Mouse (Mus musculus) forebrain, embryonic 15.5 days (tissue): ENCODE data around the gene Fam90a1a. TPM values are rescaled to one million over a fixed set of nuclear protein-coding genes. Genes with fewer than 3 reads are reported as not detected.

Source experiments
- ATAC-seq: fragments of 200-750 bp; cut with Nextera tagmentation; replicated peaks from 2 replicates; pipeline ENCODE4 v1.8.0; 2017; ENCODE audit warnings: mild to moderate bottlenecking, moderate TSS enrichment, moderate library complexity
- H3K27ac ChIP-seq: fragments of 300-500 bp; sonication (generic); replicated peaks from 2 replicates; pipeline ENCODE4 v1.5.1; 2015; ENCODE audit warnings: mild to moderate bottlenecking, inconsistent platforms
- H3K27me3 ChIP-seq: fragments of 300-500 bp; sonication (generic); 2 replicates; pipeline ENCODE4 v1.6.1; 2015; ENCODE audit warnings: inconsistent platforms
- H3K36me3 ChIP-seq: fragments of 300-500 bp; sonication (generic); 2 replicates; pipeline ENCODE4 v1.6.1; 2015; ENCODE audit warnings: mild to moderate bottlenecking, inconsistent platforms
- H3K4me1 ChIP-seq: fragments of 300-500 bp; sonication (generic); 2 replicates; pipeline ENCODE4 v1.6.1; 2015; ENCODE audit warnings: inconsistent platforms
- H3K4me2 ChIP-seq: fragments of 300-500 bp; sonication (generic); replicated peaks from 2 replicates; pipeline ENCODE4 v1.6.1; 2015; ENCODE audit warnings: mild to moderate bottlenecking, inconsistent platforms
- H3K4me3 ChIP-seq: fragments of 300-500 bp; sonication (generic); 2 replicates; pipeline ENCODE4 v1.5.1; 2015; ENCODE audit warnings: mild to moderate bottlenecking, inconsistent platforms
- H3K9ac ChIP-seq: fragments of 300-500 bp; sonication (generic); replicated peaks from 2 replicates; pipeline ENCODE4 v1.6.1; 2015; ENCODE audit warnings: mild to moderate bottlenecking, inconsistent platforms
- H3K9me3 ChIP-seq: fragments of 300-500 bp; sonication (generic); 2 replicates; pipeline ENCODE4 v1.6.1; 2016; ENCODE audit warnings: inconsistent platforms
- WGBS: fragments of 180-500 bp; shearing (Covaris S2); methylation state at CpG from one replicate; pipeline ENCODE4 v1.1.7; 2015; ENCODE audit warnings: mixed read lengths; 5-methylcytosine and 5-hydroxymethylcytosine counted together
- polyA plus RNA-seq: library from polyadenylated mRNA; unstranded; fragments of >200 nt; fragmentation: Nextera tagmentation; extraction: Ambion mirVana; gene quantifications from 2 replicates; pipeline ENCODE4 v1.2.1, GENCODE M21; 2015

Fam90a1a gene
- polyA plus RNA-seq, 1 experiment from 2014 or later: not detected

DNA sequence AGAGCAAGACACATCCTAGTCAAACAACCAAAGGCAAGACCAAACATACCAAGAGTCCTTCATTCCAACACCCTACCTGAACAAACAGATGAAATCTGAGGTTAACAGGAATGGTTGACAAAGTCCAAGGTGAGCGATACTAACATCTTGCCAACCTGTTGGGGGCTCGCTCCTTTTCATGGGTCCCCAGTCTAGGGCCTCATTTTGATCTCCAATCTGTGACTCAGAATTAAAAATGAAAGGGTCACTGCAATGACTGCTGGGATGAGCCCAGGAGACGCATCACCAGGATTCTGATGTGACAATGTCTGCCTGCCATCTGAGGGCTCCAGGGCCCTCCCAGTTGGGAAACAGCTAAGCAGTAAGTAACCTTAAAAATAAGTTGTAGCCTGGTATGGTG is 11.0 kb downstream of the Fam90a1a start, which contains the start of gene Ccdc70:
Ccdc70 (plus strand) TSS at position 301 of the 400 bp plus-strand sequence.
- no peak within 1 kb of the TSS for H3K9ac ChIP-seq
- no peaks in the 10 kb centered on the region for H3K27me3 ChIP-seq
- no peaks in the 10 kb centered on the region for H3K9me3 ChIP-seq
- 99% methylated on average over 3 of the region's 3 CpGs for WGBS
- no peak within 1 kb of the TSS for H3K4me2 ChIP-seq
- H3K36me3 ChIP-seq: no peaks in the 10 kb centered on the region
- H3K4me3 ChIP-seq: no peak within 1 kb of the TSS
- no peak within 1 kb of the TSS for H3K27ac ChIP-seq
- no peaks in the 10 kb centered on the region for H3K4me1 ChIP-seq
- no peak for ATAC-seq

DNA sequence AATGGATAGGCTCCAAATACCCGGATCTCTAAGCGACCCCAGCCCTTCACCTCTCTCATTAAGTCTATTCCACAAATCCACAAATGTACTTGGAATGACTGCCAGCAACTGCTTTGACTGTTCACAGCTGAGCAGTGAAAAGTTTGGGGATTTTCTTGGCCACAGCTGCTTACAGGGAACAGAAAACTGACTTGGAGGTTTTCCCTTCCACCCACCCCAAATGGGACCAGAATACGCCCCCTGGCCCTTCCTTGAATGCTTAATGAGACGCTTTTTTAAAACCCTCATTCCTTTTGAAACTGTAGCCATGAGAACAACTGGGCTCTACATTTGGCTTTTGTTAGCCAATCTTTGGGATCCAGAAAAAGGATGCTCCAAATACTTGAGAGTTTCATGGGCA is 19.7 kb downstream of the Fam90a1a start:
- no peaks in the 10 kb centered on the region for H3K4me1 ChIP-seq
- no peak overlapping the region for H3K4me3 ChIP-seq
- no peaks in the 10 kb centered on the region for H3K36me3 ChIP-seq
- H3K9me3 ChIP-seq: no peaks in the 10 kb centered on the region
- ATAC-seq: no peak
- 43% methylated on average over 4 of the region's 4 CpGs for WGBS
- no peaks in the 10 kb centered on the region for H3K27me3 ChIP-seq
- H3K27ac ChIP-seq: no peak overlapping the region
- no peak overlapping the region for H3K9ac ChIP-seq
- H3K4me2 ChIP-seq: no peak overlapping the region

DNA sequence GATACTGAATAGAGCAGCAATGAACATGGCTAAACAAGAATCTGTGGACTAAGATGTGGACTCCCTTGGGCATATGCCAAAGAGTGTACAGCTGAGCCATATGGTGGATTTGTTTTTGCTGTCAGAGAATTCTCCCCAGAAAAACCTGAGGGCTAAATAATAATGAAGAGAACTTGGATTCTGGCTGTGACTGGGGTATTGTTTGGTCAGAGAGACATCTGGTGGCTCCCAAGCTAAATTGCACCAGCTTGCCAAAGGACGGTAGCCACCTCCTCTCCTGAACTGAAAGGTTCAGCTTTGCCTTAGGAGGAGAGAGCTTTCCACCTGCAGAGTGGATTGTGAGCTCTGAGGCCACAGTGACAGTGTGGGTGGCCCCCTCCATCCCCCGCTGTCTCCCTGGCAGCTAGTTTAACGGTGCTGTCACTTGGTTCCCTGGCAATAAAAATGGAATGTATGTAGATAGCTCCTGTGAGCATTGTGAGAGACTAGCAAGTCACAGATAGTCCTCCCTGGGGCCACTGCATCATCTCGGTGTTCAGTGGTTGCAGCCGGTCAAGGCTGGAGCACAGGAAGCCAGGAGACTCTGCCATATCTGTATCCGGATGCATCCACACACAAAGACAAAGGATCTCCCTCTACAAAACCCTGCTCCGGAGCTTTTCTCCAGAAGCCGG is 23.3 kb downstream of the Fam90a1a start:
- Histone ChIP-seq H3K4me2 (no peak overlapping the region), H3K4me1 (no peaks in the 10 kb centered on the region), H3K9me3 (no peaks in the 10 kb centered on the region), H3K27ac (no peak overlapping the region), H3K27me3 (no peaks in the 10 kb centered on the region), H3K4me3 (no peak overlapping the region), H3K36me3 (no peaks in the 10 kb centered on the region), H3K9ac (no peak overlapping the region)
- WGBS: 62% methylated on average over 8 of the region's 8 CpGs
- peak; percentile 78 for ATAC-seq

DNA sequence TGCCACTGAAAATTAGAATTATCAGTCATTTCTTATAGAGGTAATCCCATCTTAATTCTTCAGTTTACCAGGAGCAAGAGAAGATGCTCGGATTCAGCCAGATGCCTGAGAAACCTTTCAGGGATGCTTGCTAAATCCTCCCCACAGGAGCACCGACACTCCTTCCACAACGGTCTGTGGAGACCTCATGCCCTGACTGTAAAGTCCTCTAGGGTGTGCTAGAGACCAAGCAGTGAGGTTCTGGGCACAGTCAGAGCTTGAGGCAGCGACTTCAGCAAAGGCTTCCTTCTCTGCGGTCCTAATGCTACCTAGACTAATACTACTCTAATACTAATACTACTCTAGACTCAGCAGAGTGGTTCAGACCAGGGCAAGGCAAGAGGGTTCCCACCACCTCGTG is 33.7 kb downstream of the Fam90a1a start:
- WGBS: 17% methylated on average over 6 of the region's 6 CpGs

DNA sequence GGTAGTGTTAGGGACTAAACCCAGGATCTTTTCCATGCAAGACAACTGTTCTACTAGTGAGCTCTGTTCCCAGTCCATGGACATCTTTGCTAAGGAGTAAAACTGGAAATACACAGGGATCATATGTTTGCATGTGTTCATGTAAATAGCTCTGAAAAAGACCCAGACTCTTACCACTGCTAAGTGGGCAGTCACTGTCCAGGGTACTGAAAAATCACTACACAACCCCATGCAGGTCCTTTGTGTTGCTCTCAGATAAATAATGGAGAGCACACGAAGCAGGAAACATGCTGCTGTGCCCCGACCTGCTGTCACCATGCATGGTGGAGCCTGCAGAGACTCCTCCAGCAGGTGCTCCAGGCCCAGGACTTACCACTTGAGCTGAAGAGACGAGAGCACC is 36.7 kb downstream of the Fam90a1a start:
- H3K9ac ChIP-seq: no peak overlapping the region
- no peaks in the 10 kb centered on the region for H3K27me3 ChIP-seq
- no peaks in the 10 kb centered on the region for H3K4me1 ChIP-seq
- no peaks in the 10 kb centered on the region for H3K9me3 ChIP-seq
- WGBS: 45% methylated on average over 3 of the region's 3 CpGs
- no peaks in the 10 kb centered on the region for H3K36me3 ChIP-seq
- H3K4me3 ChIP-seq: no peak overlapping the region
- no peak overlapping the region for H3K27ac ChIP-seq
- no peak overlapping the region for H3K4me2 ChIP-seq
- no peak for ATAC-seq

More for the DNA sequence above, 33.7 kb downstream of the Fam90a1a start:
- H3K4me1 ChIP-seq: no peaks in the 10 kb centered on the region
- no peaks in the 10 kb centered on the region for H3K9me3 ChIP-seq
- H3K9ac ChIP-seq: no peak overlapping the region
- H3K36me3 ChIP-seq: no peaks in the 10 kb centered on the region
- peak; percentile 89 for ATAC-seq
- no peak overlapping the region for H3K4me2 ChIP-seq
- H3K27ac ChIP-seq: no peak overlapping the region
- no peaks in the 10 kb centered on the region for H3K27me3 ChIP-seq
- no peak overlapping the region for H3K4me3 ChIP-seq

DNA sequence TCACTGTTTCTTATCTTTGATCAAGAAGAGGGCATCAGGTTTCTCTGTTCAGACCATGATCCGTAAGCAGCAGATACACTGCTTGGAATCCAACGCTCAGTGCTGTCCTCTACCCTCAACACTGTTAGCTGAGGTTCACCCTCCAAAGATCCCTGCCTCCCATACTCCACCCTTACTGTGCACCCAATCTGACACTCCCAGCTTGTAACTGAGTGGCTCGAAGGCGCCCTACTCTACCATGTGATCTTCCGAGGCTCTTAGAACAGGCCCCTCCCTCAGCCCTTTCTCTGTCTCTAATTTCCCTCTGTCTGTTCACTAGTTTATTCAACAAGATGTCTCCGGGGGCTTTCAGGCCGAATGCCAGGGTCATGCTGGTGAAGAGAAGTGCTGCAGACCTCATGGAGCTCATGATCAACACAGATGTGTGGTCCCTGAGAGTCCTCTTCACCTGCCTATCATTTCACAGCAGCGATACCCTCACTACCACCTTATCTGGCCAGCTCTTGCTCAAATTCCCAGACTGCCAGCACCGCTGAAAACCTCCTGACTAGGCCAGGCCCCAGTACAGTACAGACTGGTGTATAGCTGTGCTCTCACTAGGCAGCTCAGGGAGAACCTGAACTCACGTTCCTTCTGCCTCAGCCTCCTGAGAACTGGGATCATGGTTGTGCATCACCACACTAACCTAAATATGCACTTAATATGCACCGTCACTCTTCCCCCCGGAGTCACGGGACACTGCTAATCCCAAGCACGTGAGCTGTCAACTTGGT is 46.4 kb downstream of the Fam90a1a start:
- ATAC-seq: no peak
- Histone ChIP-seq H3K27ac (no peak overlapping the region), H3K4me2 (no peak overlapping the region), H3K4me1 (no peaks in the 10 kb centered on the region), H3K4me3 (no peak overlapping the region), H3K27me3 (no peaks in the 10 kb centered on the region), H3K36me3 (no peaks in the 10 kb centered on the region), H3K9ac (no peak overlapping the region), H3K9me3 (no peaks in the 10 kb centered on the region)
- WGBS: 82% methylated on average over 14 of the region's 14 CpGs

DNA sequence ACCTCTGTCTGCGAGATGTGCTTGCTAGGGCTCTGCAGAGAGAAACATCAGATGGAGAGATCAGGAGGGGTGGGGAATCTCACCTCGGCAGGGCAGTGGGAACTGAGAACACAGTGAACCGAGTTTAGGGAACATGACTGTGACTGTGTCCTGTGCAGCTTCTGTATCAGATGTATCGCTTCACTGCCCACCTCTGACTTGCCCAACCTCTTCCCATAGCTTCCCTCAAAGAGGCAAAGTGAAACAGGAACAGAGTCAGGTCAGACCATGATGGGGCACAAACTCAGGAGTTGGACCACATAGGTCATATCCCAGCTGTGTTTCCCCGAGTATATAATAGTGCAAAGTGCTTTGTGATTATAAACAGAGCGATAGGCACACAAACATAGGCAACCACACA is 47.9 kb downstream of the Fam90a1a start:
- ATAC-seq: no peak
- no peaks in the 10 kb centered on the region for H3K27me3 ChIP-seq
- 88% methylated on average over 6 of the region's 6 CpGs for WGBS
- no peak overlapping the region for H3K4me3 ChIP-seq
- no peak overlapping the region for H3K9ac ChIP-seq
- H3K36me3 ChIP-seq: no peaks in the 10 kb centered on the region
- H3K4me2 ChIP-seq: no peak overlapping the region
- no peaks in the 10 kb centered on the region for H3K4me1 ChIP-seq
- H3K9me3 ChIP-seq: no peaks in the 10 kb centered on the region
- H3K27ac ChIP-seq: no peak overlapping the region

DNA sequence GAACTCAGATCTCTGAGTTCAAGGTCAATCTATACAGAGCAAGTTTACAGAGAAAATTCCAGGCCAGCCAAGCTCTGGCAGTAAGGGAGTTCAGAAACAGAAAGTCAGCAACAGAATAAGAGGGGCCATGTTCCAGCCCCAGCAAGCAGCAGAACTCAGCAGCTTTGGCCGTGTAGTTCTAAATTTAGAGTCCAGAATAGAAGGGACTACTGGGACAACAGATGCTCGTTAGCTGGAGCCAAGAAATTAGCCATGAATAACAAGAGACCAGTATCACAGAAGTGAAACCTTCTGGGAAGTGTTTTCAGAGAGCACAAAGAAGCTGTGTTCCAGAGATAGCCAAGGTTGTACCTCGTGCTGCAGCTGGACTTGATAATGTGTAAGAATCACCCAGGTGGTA is 50.9 kb downstream of the Fam90a1a start:
- WGBS: 29% methylated on average over 3 of the region's 3 CpGs
- no peak for ATAC-seq

DNA sequence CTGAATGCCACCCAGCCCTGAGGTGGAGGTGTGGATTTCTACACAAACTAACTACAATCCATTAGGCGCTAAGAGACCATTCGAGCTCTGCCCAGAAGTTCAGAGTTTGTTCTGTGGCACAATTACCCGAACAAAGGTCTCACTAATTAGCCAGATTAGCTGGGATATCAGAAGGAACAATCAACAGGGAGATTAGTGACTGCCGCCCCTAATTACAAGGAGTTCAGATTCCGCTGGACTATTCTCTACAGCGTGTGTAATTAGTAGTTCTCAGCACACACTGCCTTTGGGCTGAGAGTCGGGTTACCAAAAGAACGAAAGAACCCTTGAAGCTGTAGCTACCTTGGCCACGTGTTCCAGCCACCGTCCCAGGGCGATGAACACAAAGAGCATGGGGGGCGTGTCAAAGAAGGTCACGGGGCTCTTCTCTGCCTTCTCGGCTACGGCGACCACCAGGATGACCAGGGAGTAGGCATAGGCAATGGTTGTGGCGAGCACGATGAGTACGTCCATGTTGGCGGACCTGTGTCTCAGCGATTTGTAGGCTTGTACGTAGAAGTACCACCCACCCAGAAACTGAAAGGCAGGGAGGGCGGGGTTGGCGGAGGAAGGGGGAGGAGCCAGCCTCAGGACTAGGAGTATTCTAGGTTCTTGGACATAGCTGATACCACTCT is 54.7 kb downstream of the Fam90a1a start:
- no peaks in the 10 kb centered on the region for H3K36me3 ChIP-seq
- H3K27ac ChIP-seq: no peak overlapping the region
- WGBS: 20% methylated on average over 24 of the region's 24 CpGs
- peak; percentile 76 for ATAC-seq
- H3K27me3 ChIP-seq: no peaks in the 10 kb centered on the region
- H3K4me2 ChIP-seq: peak overlapping the region; percentile 38
- no peak overlapping the region for H3K9ac ChIP-seq
- H3K4me3 ChIP-seq: peak overlapping the region; percentile 31
- H3K9me3 ChIP-seq: no peaks in the 10 kb centered on the region
- H3K4me1 ChIP-seq: peaks cover 6% of the 10 kb centered on the region; the same call in 1 of the 2 replicates

More for the DNA sequence above, 50.9 kb downstream of the Fam90a1a start:
- Histone ChIP-seq H3K9ac (no peak overlapping the region), H3K9me3 (no peaks in the 10 kb centered on the region), H3K4me3 (no peak overlapping the region), H3K4me2 (no peak overlapping the region), H3K27me3 (no peaks in the 10 kb centered on the region), H3K36me3 (no peaks in the 10 kb centered on the region), H3K4me1 (peaks cover 6% of the 10 kb centered on the region; the same call in 1 of the 2 replicates), H3K27ac (no peak overlapping the region)

Other genes with a start within 250 kb of the Fam90a1a start
- gene Defa24, start 224.2 kb upstream of the Fam90a1a start, polyA plus RNA-seq: not detected in 2 replicates
- not detected in 2 replicates for gene Defb50, start 135.2 kb upstream of the Fam90a1a start, polyA plus RNA-seq
- gene Defb2, start 118.8 kb upstream of the Fam90a1a start, polyA plus RNA-seq: not detected in 2 replicates
- gene Defb10, start 99.8 kb upstream of the Fam90a1a start, polyA plus RNA-seq: not detected in 2 replicates
- not detected in 2 replicates for gene Defb9, start 73.3 kb upstream of the Fam90a1a start, polyA plus RNA-seq
- gene Defb11, start 52.3 kb upstream of the Fam90a1a start, polyA plus RNA-seq: 6.7 and 13.5 TPM in 2 replicates
- gene Defb15, start 26.0 kb upstream of the Fam90a1a start, polyA plus RNA-seq: not detected in 2 replicates
- gene Defb35, start 20.4 kb upstream of the Fam90a1a start, polyA plus RNA-seq: not detected in 2 replicates
- not detected in 2 replicates for gene Defb13, start 12.0 kb upstream of the Fam90a1a start, polyA plus RNA-seq
- gene Ccdc70, start 11.1 kb downstream of the Fam90a1a start, polyA plus RNA-seq: not detected in 2 replicates
- gene Atp7b, start 101.6 kb downstream of the Fam90a1a start, polyA plus RNA-seq: 1.3 and 1.7 TPM in 2 replicates
- 29.9 and 31.2 TPM in 2 replicates for gene Alg11, start 102.0 kb downstream of the Fam90a1a start, polyA plus RNA-seq
- 0.52 and 1.1 TPM in 2 replicates for gene Nek5, start 166.3 kb downstream of the Fam90a1a start, polyA plus RNA-seq
- 7.3 and 7.6 TPM in 2 replicates for gene Nek3, start 207.7 kb downstream of the Fam90a1a start, polyA plus RNA-seq
- 28.4 and 28.7 TPM in 2 replicates for gene Ckap2, start 227.1 kb downstream of the Fam90a1a start, polyA plus RNA-seq
- gene Vps36, start 234.1 kb downstream of the Fam90a1a start, polyA plus RNA-seq: 41.4 TPM in 2 replicates